Mouse (Mus musculus): ENCODE measurements at regions not wholly inside any gene's neighbourhood (a gene's known extent, or its start where the extent isn't known, plus 50 kb on each side); places are given as distances from the start of the nearest gene placed in this dataset.

DNA sequence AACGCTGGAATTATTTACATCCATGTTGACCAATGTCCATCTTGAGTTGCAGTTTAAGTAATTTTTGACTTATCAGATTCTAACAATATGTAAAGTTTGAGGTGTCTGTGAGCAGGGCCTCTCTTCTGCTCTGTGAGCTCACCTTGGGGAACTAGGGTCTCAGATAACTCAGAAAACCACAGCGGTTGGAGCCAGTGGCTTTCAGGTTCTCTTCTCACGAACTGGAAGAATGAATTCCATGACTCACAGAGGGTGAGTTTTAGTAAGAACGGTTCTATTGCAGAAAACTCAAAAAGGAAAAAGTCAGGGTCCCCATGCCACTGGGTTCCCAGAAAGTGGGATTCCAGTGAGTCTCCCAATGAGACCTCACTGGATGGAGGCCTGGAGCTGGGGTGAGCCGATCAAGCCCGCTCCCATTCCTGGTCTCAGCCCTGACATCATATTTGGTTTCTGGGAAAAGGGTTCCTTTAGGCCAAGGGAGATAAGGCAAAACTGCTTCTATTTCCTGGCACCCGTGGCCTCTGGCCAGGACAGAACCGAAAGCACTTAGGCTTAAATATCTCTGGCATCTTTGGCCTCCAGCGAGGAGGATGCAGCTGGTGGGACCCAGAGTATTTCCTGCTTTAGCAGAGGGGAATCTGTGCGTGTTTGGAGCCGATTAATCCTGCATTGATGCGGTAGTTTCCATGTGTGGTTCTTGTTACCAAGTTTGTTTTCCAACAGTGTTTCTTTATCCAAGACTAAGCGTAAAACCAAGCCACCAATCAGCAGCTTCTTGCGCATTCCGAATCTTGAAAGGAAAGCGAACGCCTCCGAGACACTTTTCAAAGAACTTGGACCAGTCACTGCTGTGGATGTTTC lies 62.4 kb upstream of the Osbpl8 start:
- Histone ChIP-seq H3K27ac (ENCODE audit: low read depth, low read length) (no peak overlapping the region), H3K9me3 (replicated peaks; ENCODE audit: control insufficient read depth, low read length) (no peaks in the 10 kb centered on the region), H3K36me3 (ENCODE audit: control insufficient read depth, insufficient read depth, low read length) (no peaks in the 10 kb centered on the region), H3K4me3 (ENCODE audit: low read depth, low read length) (no peak overlapping the region), H3K9ac (ENCODE audit: low read depth, low read length) (peak overlapping the region; percentile 30; the same call in 1 of the 2 replicates), H3K4me1 (ENCODE audit: control insufficient read depth, insufficient read depth, low read length) (peaks cover 5% of the 10 kb centered on the region; the same call in 1 of the 2 replicates), H3K27me3 (ENCODE audit: control insufficient read depth, insufficient read depth, low read length) (no peaks in the 10 kb centered on the region), H3K4me2 (peak overlapping the region; percentile 36)
- no peak for ATAC-seq (replicated peaks; ENCODE audit: insufficient number of reproducible peaks, low FRiP score, low TSS enrichment)
- 59% methylated on average over 18 of the region's 18 CpGs for WGBS (ENCODE audit: insufficient replicate concordance)

GRCm38 (mm10) chr10:111099812-111100464 lies 64.6 kb upstream of the Osbpl8 start:
- no peak; the same call in 1 of the 2 replicates for ATAC-seq (replicated peaks; ENCODE audit: insufficient number of reproducible peaks, low FRiP score, low TSS enrichment)
- Histone ChIP-seq H3K27ac (ENCODE audit: low read depth, low read length) (no peak overlapping the region), H3K4me1 (ENCODE audit: control insufficient read depth, insufficient read depth, low read length) (peaks cover 5% of the 10 kb centered on the region; the same call in 1 of the 2 replicates), H3K9ac (ENCODE audit: low read depth, low read length) (no peak overlapping the region), H3K9me3 (replicated peaks; ENCODE audit: control insufficient read depth, low read length) (no peaks in the 10 kb centered on the region), H3K27me3 (ENCODE audit: control insufficient read depth, insufficient read depth, low read length) (no peaks in the 10 kb centered on the region), H3K4me3 (ENCODE audit: low read depth, low read length) (no peak overlapping the region), H3K4me2 (no peak overlapping the region), H3K36me3 (ENCODE audit: control insufficient read depth, insufficient read depth, low read length) (no peaks in the 10 kb centered on the region)
- WGBS (ENCODE audit: insufficient replicate concordance): 43% methylated on average over 7 of the region's 7 CpGs

GRCm38 (mm10) chr10:111099059-111099811 lies 65.3 kb upstream of the Osbpl8 start:
- Histone ChIP-seq H3K9ac (ENCODE audit: low read depth, low read length) (no peak overlapping the region), H3K36me3 (ENCODE audit: control insufficient read depth, insufficient read depth, low read length) (no peaks in the 10 kb centered on the region), H3K4me3 (ENCODE audit: low read depth, low read length) (no peak overlapping the region), H3K4me2 (no peak overlapping the region), H3K4me1 (ENCODE audit: control insufficient read depth, insufficient read depth, low read length) (peaks cover 8% of the 10 kb centered on the region; the same call in 1 of the 2 replicates), H3K27ac (ENCODE audit: low read depth, low read length) (no peak overlapping the region), H3K9me3 (replicated peaks; ENCODE audit: control insufficient read depth, low read length) (no peaks in the 10 kb centered on the region), H3K27me3 (ENCODE audit: control insufficient read depth, insufficient read depth, low read length) (no peaks in the 10 kb centered on the region)
- no peak for ATAC-seq (replicated peaks; ENCODE audit: insufficient number of reproducible peaks, low FRiP score, low TSS enrichment)
- 78% methylated on average over 5 of the region's 5 CpGs for WGBS (ENCODE audit: insufficient replicate concordance)

DNA sequence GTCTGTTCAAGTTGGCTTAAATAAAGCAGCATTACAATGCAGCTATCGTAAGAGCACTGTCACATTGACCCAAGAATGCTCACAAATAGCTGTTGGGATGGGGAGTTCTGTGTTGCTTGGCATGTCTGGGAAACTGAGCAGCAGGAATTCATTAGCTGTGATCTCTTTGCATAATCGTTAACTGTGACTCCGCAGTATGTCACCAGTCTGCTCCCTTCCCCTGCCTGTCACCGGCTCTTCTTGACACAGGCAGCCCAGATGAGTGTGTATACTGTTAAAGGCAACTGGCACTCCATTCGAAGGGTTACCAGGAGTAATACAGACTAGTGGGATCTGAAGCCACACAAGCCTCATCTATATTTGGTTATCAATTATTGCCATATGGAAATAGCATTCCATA lies 67.3 kb upstream of the Osbpl8 start:
- no peak for ATAC-seq (replicated peaks; ENCODE audit: insufficient number of reproducible peaks, low FRiP score, low TSS enrichment)
- 63% methylated on average over 5 of the region's 5 CpGs for WGBS (ENCODE audit: insufficient replicate concordance)

DNA sequence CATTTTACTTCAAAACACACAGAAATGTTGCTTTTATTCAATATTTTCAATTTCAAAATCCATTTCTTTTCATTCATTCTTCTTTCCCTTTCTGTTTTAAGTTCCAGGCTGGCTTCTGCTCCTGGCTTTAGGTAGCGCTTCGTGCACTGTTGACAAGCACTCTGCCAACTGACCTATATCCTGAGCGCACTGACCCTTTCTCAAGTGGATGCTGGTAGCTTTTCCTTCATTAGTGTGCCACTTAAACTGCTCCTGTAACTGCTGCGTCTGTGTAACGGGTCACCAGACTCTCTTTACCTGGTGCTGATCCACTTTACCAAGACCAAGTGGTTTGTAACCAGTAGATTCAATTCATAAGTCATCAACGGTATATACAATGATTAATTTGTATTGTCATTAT lies 67.7 kb upstream of the Osbpl8 start:
- H3K36me3 ChIP-seq (ENCODE audit: control insufficient read depth, insufficient read depth, low read length): no peaks in the 10 kb centered on the region
- H3K27me3 ChIP-seq (ENCODE audit: control insufficient read depth, insufficient read depth, low read length): no peaks in the 10 kb centered on the region
- H3K9me3 ChIP-seq (replicated peaks; ENCODE audit: control insufficient read depth, low read length): no peaks in the 10 kb centered on the region
- 0 out of 2 replicates have a peak, but pooled peaks cover 5% of the 10 kb centered on the region for H3K4me1 ChIP-seq (ENCODE audit: control insufficient read depth, insufficient read depth, low read length)
- ATAC-seq (replicated peaks; ENCODE audit: insufficient number of reproducible peaks, low FRiP score, low TSS enrichment): no peak
- H3K4me3 ChIP-seq (ENCODE audit: low read depth, low read length): no peak overlapping the region
- no peak overlapping the region for H3K9ac ChIP-seq (ENCODE audit: low read depth, low read length)
- H3K27ac ChIP-seq (ENCODE audit: low read depth, low read length): no peak overlapping the region
- no peak overlapping the region for H3K4me2 ChIP-seq
- WGBS (ENCODE audit: insufficient replicate concordance): 74% methylated on average over 6 of the region's 6 CpGs

More for the DNA sequence above, 67.3 kb upstream of the Osbpl8 start:
- no peak overlapping the region for H3K27ac ChIP-seq (ENCODE audit: low read depth, low read length)
- no peak overlapping the region for H3K9ac ChIP-seq (ENCODE audit: low read depth, low read length)
- H3K4me3 ChIP-seq (ENCODE audit: low read depth, low read length): no peak overlapping the region
- H3K27me3 ChIP-seq (ENCODE audit: control insufficient read depth, insufficient read depth, low read length): no peaks in the 10 kb centered on the region
- no peaks in the 10 kb centered on the region for H3K9me3 ChIP-seq (replicated peaks; ENCODE audit: control insufficient read depth, low read length)
- no peak overlapping the region for H3K4me2 ChIP-seq
- no peaks in the 10 kb centered on the region for H3K36me3 ChIP-seq (ENCODE audit: control insufficient read depth, insufficient read depth, low read length)
- peaks cover 8% of the 10 kb centered on the region; the same call in 1 of the 2 replicates for H3K4me1 ChIP-seq (ENCODE audit: control insufficient read depth, insufficient read depth, low read length)

DNA sequence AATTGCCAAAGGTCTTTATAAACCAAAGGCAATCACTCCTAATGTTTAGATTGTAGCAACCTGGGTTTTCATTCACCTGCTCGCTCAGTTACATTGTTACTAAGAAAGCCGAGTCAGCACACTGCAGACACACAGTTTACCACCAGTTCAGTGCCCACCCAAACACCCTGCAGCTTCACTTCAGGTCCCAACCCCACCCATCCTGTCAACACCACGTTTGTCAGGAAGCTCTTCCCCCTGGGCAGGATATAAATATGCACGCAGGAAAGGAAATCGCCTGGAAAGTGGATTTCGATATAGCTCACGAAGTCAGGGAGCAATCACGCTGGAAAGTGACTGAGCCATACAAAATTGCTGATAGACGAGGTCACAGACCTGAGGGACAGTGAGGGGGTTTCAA lies 70.1 kb upstream of the Osbpl8 start:
- no peak overlapping the region for H3K4me2 ChIP-seq
- no peak for ATAC-seq (replicated peaks; ENCODE audit: insufficient number of reproducible peaks, low FRiP score, low TSS enrichment)
- no peaks in the 10 kb centered on the region for H3K36me3 ChIP-seq (ENCODE audit: control insufficient read depth, insufficient read depth, low read length)
- H3K9me3 ChIP-seq (replicated peaks; ENCODE audit: control insufficient read depth, low read length): no peaks in the 10 kb centered on the region
- H3K4me3 ChIP-seq (ENCODE audit: low read depth, low read length): no peak overlapping the region
- H3K4me1 ChIP-seq (ENCODE audit: control insufficient read depth, insufficient read depth, low read length): 0 out of 2 replicates have a peak, but pooled peaks cover 5% of the 10 kb centered on the region
- no peak overlapping the region for H3K9ac ChIP-seq (ENCODE audit: low read depth, low read length)
- WGBS (ENCODE audit: insufficient replicate concordance): 38% methylated on average over 9 of the region's 9 CpGs
- H3K27me3 ChIP-seq (ENCODE audit: control insufficient read depth, insufficient read depth, low read length): no peaks in the 10 kb centered on the region
- no peak overlapping the region for H3K27ac ChIP-seq (ENCODE audit: low read depth, low read length)

DNA sequence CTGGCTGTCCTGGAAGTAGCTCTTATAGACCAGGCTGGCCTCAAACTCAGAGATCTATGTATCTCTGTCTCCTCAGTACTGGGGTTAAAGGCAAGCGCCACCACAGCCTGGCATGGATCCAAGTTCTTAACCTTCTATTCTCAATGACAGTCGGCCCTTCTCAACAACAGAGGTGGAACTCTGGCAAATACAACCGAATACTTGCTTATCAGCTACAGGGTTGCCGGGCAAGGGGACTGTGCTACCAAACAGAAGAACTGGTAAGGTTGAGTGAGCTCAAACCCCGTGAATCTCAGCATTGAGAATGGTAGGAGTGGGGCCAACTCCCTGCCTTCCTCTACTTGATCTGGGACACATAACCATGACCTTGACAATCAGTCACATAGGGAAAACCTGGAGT lies 75.2 kb upstream of the Osbpl8 start:
- no peak overlapping the region for H3K27ac ChIP-seq (ENCODE audit: low read depth, low read length)
- no peak for ATAC-seq (replicated peaks; ENCODE audit: insufficient number of reproducible peaks, low FRiP score, low TSS enrichment)

GRCm38 (mm10) chr10:111085561-111085960 lies 75.6 kb upstream of the Zdhhc17 start:
- H3K4me3 ChIP-seq (ENCODE audit: low read depth, low read length): no peak overlapping the region
- H3K4me1 ChIP-seq (ENCODE audit: control insufficient read depth, insufficient read depth, low read length): no peaks in the 10 kb centered on the region
- H3K9me3 ChIP-seq (replicated peaks; ENCODE audit: control insufficient read depth, low read length): no peaks in the 10 kb centered on the region
- H3K36me3 ChIP-seq (ENCODE audit: control insufficient read depth, insufficient read depth, low read length): no peaks in the 10 kb centered on the region
- no peaks in the 10 kb centered on the region for H3K27me3 ChIP-seq (ENCODE audit: control insufficient read depth, insufficient read depth, low read length)
- no peak for ATAC-seq (replicated peaks; ENCODE audit: insufficient number of reproducible peaks, low FRiP score, low TSS enrichment)
- WGBS (ENCODE audit: insufficient replicate concordance): 75% methylated on average over 8 of the region's 8 CpGs
- H3K27ac ChIP-seq (ENCODE audit: low read depth, low read length): no peak overlapping the region
- H3K4me2 ChIP-seq: no peak overlapping the region
- no peak overlapping the region for H3K9ac ChIP-seq (ENCODE audit: low read depth, low read length)

More for the DNA sequence above, 75.2 kb upstream of the Osbpl8 start:
- 37% methylated on average over 5 of the region's 5 CpGs for WGBS (ENCODE audit: insufficient replicate concordance)
- Histone ChIP-seq H3K27me3 (ENCODE audit: control insufficient read depth, insufficient read depth, low read length) (no peaks in the 10 kb centered on the region), H3K4me2 (no peak overlapping the region), H3K9ac (ENCODE audit: low read depth, low read length) (no peak overlapping the region), H3K4me3 (ENCODE audit: low read depth, low read length) (no peak overlapping the region), H3K36me3 (ENCODE audit: control insufficient read depth, insufficient read depth, low read length) (no peaks in the 10 kb centered on the region), H3K4me1 (ENCODE audit: control insufficient read depth, insufficient read depth, low read length) (0 out of 2 replicates have a peak, but pooled peaks cover 3% of the 10 kb centered on the region), H3K9me3 (replicated peaks; ENCODE audit: control insufficient read depth, low read length) (no peaks in the 10 kb centered on the region)

Data from heart, embryonic 11.5 days (tissue).